Mouse (Mus musculus): ENCODE measurements around the gene 4930503B20Rik. TPM values are rescaled to one million over a fixed set of nuclear protein-coding genes. Genes with fewer than 3 reads are reported as not detected.

4930503B20Rik gene
- not detected in 2 replicates for polyA plus RNA-seq (2012; rRNA removed)

DNA sequence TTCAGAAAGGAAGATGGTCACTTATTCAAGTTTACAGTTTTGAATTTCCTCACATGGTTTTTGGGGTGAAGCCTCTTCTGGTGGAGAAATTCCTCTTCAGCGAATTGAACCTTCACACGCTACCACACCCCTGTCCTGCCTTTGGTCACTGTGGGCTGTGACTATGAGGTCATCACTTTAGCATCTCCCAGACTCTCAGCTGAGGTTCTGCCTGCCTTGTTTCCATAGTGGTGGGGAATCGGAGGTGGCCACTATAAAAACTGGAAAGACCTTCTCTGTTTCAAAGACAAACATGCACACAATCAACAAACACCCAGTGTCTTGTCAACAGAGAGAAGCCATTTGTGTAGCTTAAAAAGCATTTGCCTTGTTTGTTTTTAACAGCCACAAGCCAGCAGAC, at the start of gene 4930503B20Rik:
Gene 4930503B20Rik (minus strand): TSS at position 101 of the 400 bp plus-strand sequence.
- Histone ChIP-seq H3K36me3 (ENCODE audit: control insufficient read depth, insufficient read depth, low read length) (no peaks in the 10 kb centered on the region), H3K4me3 (ENCODE audit: insufficient read depth, low read depth, low read length) (no peak within 1 kb of the TSS), H3K27ac (ENCODE audit: insufficient read depth, low read depth, low read length) (no peak within 1 kb of the TSS), H3K4me1 (ENCODE audit: control insufficient read depth, insufficient read depth, low read length) (no peaks in the 10 kb centered on the region), H3K27me3 (replicated peaks; ENCODE audit: control insufficient read depth, insufficient read depth, low read length) (no peaks in the 10 kb centered on the region)
- TF ChIP-seq POLR2A (IDR thresholded peaks at IDR 0.05; ENCODE audit: low read depth, low read length) (no peak), CTCF (conservative IDR thresholded peaks at IDR 0.05; ENCODE audit: insufficient read depth, insufficient read length, low read depth, low read length) (no peak)
- no peak for DNase-seq
- WGBS, result 90% methylated on average over 3 of the region's 3 CpGs

DNA sequence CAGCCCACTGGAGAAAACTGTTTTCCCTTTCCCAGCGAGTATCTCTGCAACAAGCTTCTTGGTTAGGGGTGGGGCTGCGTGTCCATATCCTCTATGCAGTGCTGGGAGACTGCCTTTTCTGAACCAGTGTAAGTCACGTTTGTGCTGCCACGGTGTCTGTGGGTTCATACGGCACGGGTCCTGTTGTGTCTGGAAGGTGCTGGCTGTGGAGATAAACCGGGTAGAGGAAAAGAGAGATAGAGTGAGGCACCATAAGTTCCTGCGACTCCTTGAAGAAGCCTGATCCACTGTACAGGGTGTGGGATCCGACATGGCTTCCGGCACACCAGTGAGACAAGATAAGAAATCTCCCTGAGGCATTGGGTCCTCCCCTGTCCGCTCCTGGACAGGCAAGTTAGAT, 48.9 kb upstream of the 4930503B20Rik start:
- no peak overlapping the region for H3K4me3 ChIP-seq (ENCODE audit: insufficient read depth, low read depth, low read length)
- no peaks in the 10 kb centered on the region for H3K4me1 ChIP-seq (ENCODE audit: control insufficient read depth, insufficient read depth, low read length)
- H3K27ac ChIP-seq (ENCODE audit: insufficient read depth, low read depth, low read length), result no peak overlapping the region
- TF ChIP-seq CTCF (conservative IDR thresholded peaks at IDR 0.05; ENCODE audit: insufficient read depth, insufficient read length, low read depth, low read length), result no peak
- no peak for TF ChIP-seq POLR2A (IDR thresholded peaks at IDR 0.05; ENCODE audit: low read depth, low read length)
- no peak for DNase-seq
- H3K36me3 ChIP-seq (ENCODE audit: control insufficient read depth, insufficient read depth, low read length), result no peaks in the 10 kb centered on the region
- no peaks in the 10 kb centered on the region for H3K27me3 ChIP-seq (replicated peaks; ENCODE audit: control insufficient read depth, insufficient read depth, low read length)
- whole genome bisulfite sequencing, result 78% methylated on average over 11 of the region's 11 CpGs

DNA sequence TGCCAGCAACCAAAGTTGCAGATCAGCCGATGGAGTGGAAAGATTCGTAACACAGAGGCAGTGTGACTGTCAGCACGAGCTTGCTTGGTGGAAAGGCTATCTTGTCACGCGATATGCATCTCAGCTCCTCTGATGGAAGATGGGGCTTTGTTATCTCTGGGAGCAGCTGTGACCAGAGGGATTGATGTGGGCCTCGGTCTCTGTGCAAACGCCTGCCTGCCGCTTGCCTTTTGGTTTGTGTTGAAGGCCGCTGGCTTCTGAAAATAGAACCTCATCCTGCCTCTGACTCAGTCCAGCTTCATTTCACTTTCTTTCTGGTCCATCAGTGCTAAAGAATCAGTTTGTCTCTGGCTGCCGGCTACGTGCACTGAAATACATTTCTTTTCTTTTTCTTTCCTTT, 47.9 kb upstream of the 4930503B20Rik start:
- no peaks in the 10 kb centered on the region for H3K27me3 ChIP-seq (replicated peaks; ENCODE audit: control insufficient read depth, insufficient read depth, low read length)
- H3K36me3 ChIP-seq (ENCODE audit: control insufficient read depth, insufficient read depth, low read length), result no peaks in the 10 kb centered on the region
- WGBS, result 60% methylated on average over 11 of the region's 11 CpGs
- TF ChIP-seq CTCF (conservative IDR thresholded peaks at IDR 0.05; ENCODE audit: insufficient read depth, insufficient read length, low read depth, low read length) (no peak), POLR2A (IDR thresholded peaks at IDR 0.05; ENCODE audit: low read depth, low read length) (no peak)
- no peak overlapping the region for H3K4me3 ChIP-seq (ENCODE audit: insufficient read depth, low read depth, low read length)
- no peaks in the 10 kb centered on the region for H3K4me1 ChIP-seq (ENCODE audit: control insufficient read depth, insufficient read depth, low read length)
- DNase-seq, result no peak
- H3K27ac ChIP-seq (ENCODE audit: insufficient read depth, low read depth, low read length), result no peak overlapping the region

DNA sequence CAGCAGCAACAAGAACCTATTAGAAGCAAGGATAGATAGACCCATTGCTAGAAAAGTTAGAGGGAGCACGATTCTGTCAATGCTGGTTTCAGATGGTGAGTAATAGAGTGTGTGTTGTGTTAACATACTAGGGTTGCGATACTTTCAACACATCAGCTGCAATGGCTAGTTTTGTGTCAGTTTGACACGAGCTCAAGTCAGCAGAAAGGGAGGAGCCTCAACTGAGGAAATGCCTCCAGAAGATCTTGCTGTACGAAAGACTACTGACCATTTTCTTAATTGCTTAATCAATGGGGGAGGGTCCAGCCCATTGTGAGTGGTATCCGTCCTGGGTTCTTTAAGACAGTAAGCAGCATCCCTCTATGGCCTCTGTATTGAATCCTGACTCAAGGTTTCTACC, 41.4 kb upstream of the 4930503B20Rik start:
- 75% methylated on average over 5 of the region's 5 CpGs for WGBS
- no peaks in the 10 kb centered on the region for H3K4me1 ChIP-seq (ENCODE audit: control insufficient read depth, insufficient read depth, low read length)
- H3K27ac ChIP-seq (ENCODE audit: insufficient read depth, low read depth, low read length), result no peak overlapping the region
- H3K27me3 ChIP-seq (replicated peaks; ENCODE audit: control insufficient read depth, insufficient read depth, low read length), result no peaks in the 10 kb centered on the region
- no peak for DNase-seq
- no peaks in the 10 kb centered on the region for H3K36me3 ChIP-seq (ENCODE audit: control insufficient read depth, insufficient read depth, low read length)
- H3K4me3 ChIP-seq (ENCODE audit: insufficient read depth, low read depth, low read length), result no peak overlapping the region
- TF ChIP-seq CTCF (conservative IDR thresholded peaks at IDR 0.05; ENCODE audit: insufficient read depth, insufficient read length, low read depth, low read length) (no peak), POLR2A (IDR thresholded peaks at IDR 0.05; ENCODE audit: low read depth, low read length) (no peak)

DNA sequence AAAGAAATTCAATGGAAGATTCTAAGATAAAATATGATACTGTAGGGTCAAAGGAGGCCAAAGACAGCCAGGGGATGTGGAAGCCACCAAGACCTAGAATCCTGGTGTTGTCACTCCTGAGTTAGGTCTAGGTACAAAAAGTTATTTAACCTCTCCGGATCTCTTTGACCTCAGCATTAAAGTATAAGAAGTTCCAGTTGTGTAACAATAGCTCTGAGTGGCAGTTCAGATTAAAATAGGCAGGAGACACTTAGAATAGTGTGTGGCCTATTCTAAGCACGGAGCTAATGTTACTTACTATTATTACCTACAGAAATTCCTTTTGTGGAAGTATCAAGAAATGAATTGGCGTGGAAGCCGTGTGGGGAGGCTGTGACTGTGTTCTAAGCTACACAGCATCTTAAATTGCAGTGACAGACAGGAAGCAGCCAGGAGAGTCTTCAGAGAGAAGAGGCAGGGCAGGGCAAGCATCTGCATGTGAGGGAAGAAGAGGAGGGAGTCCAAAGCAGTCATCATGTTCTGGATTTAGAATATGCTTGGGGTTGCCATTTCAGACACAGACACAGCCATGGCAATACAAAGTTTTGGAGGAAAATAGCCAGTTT, 36.1 kb upstream of the 4930503B20Rik start:
- WGBS, result 76% methylated on average over 4 of the region's 4 CpGs
- H3K36me3 ChIP-seq (ENCODE audit: control insufficient read depth, insufficient read depth, low read length), result no peaks in the 10 kb centered on the region
- H3K4me1 ChIP-seq (ENCODE audit: control insufficient read depth, insufficient read depth, low read length), result no peaks in the 10 kb centered on the region; the same call in 1 of the 2 replicates
- H3K27ac ChIP-seq (ENCODE audit: insufficient read depth, low read depth, low read length), result no peak overlapping the region
- no peak for DNase-seq
- no peaks in the 10 kb centered on the region for H3K27me3 ChIP-seq (replicated peaks; ENCODE audit: control insufficient read depth, insufficient read depth, low read length)
- no peak for TF ChIP-seq CTCF (conservative IDR thresholded peaks at IDR 0.05; ENCODE audit: insufficient read depth, insufficient read length, low read depth, low read length)
- no peak for TF ChIP-seq POLR2A (IDR thresholded peaks at IDR 0.05; ENCODE audit: low read depth, low read length)
- H3K4me3 ChIP-seq (ENCODE audit: insufficient read depth, low read depth, low read length), result no peak overlapping the region

DNA sequence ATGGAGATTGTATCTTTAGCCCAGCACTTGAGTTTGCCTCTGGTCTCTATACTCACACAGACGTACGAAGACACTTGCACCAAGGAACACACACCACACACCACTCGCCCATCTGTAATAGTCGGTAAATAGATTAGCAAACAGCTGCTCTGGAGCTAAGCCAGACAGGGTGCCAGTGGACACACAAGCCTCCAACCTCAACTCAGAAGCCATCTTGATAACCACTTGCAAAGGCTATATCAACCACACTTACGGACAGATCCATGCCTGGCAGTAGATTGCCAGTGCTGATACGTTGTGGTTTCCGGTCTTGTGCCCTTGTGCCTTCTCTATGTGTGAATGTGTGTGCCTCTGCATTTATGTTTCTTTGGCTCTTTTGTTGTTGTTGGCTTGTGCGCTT, 35.3 kb upstream of the 4930503B20Rik start:
- Histone ChIP-seq H3K4me3 (ENCODE audit: insufficient read depth, low read depth, low read length) (no peak overlapping the region), H3K27ac (ENCODE audit: insufficient read depth, low read depth, low read length) (no peak overlapping the region), H3K4me1 (ENCODE audit: control insufficient read depth, insufficient read depth, low read length) (no peaks in the 10 kb centered on the region; the same call in 1 of the 2 replicates), H3K27me3 (replicated peaks; ENCODE audit: control insufficient read depth, insufficient read depth, low read length) (no peaks in the 10 kb centered on the region), H3K36me3 (ENCODE audit: control insufficient read depth, insufficient read depth, low read length) (no peaks in the 10 kb centered on the region)
- WGBS, result 94% methylated on average over 8 of the region's 8 CpGs
- TF ChIP-seq CTCF (conservative IDR thresholded peaks at IDR 0.05; ENCODE audit: insufficient read depth, insufficient read length, low read depth, low read length) (no peak), POLR2A (IDR thresholded peaks at IDR 0.05; ENCODE audit: low read depth, low read length) (no peak)
- DNase-seq, result no peak

DNA sequence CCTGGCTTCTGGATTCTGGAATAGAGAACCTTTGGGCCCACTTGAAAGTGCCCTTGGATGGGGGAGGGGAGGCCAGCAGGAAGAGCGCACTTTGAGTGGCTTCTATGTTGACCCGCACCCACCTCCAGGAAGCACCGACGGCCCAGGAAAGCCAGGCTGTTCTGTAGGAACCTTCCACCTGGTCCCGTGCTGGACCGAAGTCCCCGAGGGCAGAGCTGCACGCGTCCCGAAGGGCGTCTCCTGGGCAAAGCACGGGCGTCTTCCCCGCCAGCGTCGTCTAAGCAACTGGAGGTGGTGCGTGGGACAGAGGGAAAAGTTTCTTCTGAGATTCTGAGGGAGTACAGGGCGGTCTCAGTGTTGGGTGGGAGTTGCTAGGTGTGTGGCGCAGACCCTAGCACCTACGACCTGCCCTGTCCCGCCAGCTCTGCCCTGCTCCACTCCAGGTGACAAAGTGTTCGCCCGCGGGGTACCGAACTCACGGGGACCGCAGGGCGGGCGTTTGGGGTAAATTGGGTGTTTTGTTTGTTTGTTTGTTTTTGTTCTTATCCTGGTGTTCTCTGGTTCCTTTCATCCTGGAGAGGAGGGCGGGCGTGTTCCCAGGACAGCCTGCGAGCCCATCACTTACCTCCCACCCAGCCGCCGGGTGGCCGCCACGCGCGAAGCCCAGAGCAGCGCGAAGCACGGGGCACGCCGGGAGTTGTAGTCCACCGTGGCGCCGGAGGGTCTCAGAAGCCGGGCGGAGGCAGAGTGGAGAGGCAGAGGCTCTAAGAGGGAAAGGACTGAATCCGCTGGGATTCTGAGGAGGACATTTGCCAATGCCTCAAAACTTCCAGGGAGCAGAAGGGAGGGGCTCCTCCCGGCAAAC, 33.9 kb upstream of the 4930503B20Rik start, which contains the start of gene Samd13:
Gene Samd13 (minus strand): TSS at position 782 of the 865 bp plus-strand sequence.
- no peak within 1 kb of the TSS for H3K27ac ChIP-seq (ENCODE audit: insufficient read depth, low read depth, low read length)
- H3K4me3 ChIP-seq (ENCODE audit: insufficient read depth, low read depth, low read length), result peak within 1 kb of the TSS; percentile 58
- H3K27me3 ChIP-seq (replicated peaks; ENCODE audit: control insufficient read depth, insufficient read depth, low read length), result no peaks in the 10 kb centered on the region
- H3K4me1 ChIP-seq (ENCODE audit: control insufficient read depth, insufficient read depth, low read length), result no peaks in the 10 kb centered on the region; the same call in 1 of the 2 replicates
- H3K36me3 ChIP-seq (ENCODE audit: control insufficient read depth, insufficient read depth, low read length), result no peaks in the 10 kb centered on the region
- 2% methylated on average over 50 of the region's 50 CpGs for WGBS
- DNase-seq, result peak; percentile 20
- TF ChIP-seq POLR2A (IDR thresholded peaks at IDR 0.05; ENCODE audit: low read depth, low read length) (no peak), CTCF (conservative IDR thresholded peaks at IDR 0.05; ENCODE audit: insufficient read depth, insufficient read length, low read depth, low read length) (no peak)
